Mouse (Mus musculus) lung, adult 2 months (tissue): ENCODE results near the gene Nktr.

Source experiments
- CTCF ChIP-seq: fragments of 200-500 bp; IDR thresholded peaks from 2 replicates; pipeline ENCODE4 v1.5.1; 2011; ENCODE audit warnings: mild to moderate bottlenecking, low read length, control low read depth; ENCODE audit not compliant: insufficient read depth
- POLR2A ChIP-seq: fragments of 200-500 bp; IDR thresholded peaks from 2 replicates; pipeline ENCODE4 v1.6.1; 2011; ENCODE audit warnings: low read depth, mild to moderate bottlenecking, control low read depth, low read length, borderline replicate concordance; ENCODE audit errors: extremely low read depth

- TF ChIP-seq POLR2A (no peak), CTCF (no peak)
Observed at GRCm38 (mm10) chr9:121778066-121778624, 59.2 kb downstream of the Nktr start.
